13 mouse cellular contexts compared by ENCODE assay signal in the genomic region with DNA sequence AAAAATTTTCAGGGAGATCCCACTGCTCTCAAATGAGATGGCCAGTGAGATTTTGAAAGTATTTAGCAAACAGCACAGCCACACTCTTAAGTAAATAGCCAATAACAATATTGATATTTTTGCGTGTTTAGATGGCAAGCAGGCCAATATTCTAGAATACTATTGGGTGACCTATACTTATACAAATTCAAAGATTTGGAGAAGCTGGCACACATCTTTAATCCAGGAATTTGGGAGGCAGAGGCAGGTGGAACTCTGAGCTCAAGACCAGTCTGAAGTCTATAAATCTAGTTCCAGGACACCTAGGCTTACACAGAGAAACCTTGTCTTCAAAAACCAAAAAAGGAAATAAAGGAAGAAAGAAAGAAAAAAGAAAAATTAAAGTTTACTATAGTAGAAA. TPM values are rescaled to one million over a fixed set of nuclear protein-coding genes. Genes with fewer than 3 reads are reported as not detected.
DNase-seq lines count a peak whose midpoint lies in the region; ATAC-seq and TF ChIP-seq lines count a peak whose summit lies in the region.
"Had no signal": no experiment of that assay in that cellular context is flagged by ENCODE, and none has a peak within 500 bp of the region (broad histone marks: within the 10 kb centered on the region; RNA-seq: fewer than 3 reads in every experiment).

No protein-coding gene starts in this region.

- 0 out of 2 replicates have a peak overlapping the region, but pooled peaks have one; percentile 35 for H3K27ac ChIP-seq in heart, embryonic 11.5 days (ENCODE audit: low read depth, low read length)
- H3K27ac ChIP-seq in midbrain, embryonic 10.5 days (replicated peaks): peak overlapping the region; percentile 97
- H3K27ac ChIP-seq in midbrain, embryonic 14.5 days (replicated peaks; ENCODE audit: low read depth, low read length): no peak overlapping the region
- 0 out of 2 replicates have a peak overlapping the region, but pooled peaks have one; percentile 60 for H3K27ac ChIP-seq in embryonic facial prominence, embryonic 12.5 days
- H3K27ac ChIP-seq in liver, embryonic 16.5 days (ENCODE audit: low read length): peak overlapping the region; percentile 89
- no peak overlapping the region for H3K27ac ChIP-seq in heart, adult 2 months

- H3K4me1 ChIP-seq in heart, embryonic 11.5 days (ENCODE audit: control insufficient read depth, insufficient read depth, low read length): peaks cover 13% of the 10 kb centered on the region; the same call in 1 of the 2 replicates
- peaks cover 62% of the 10 kb centered on the region for H3K4me1 ChIP-seq in midbrain, embryonic 10.5 days
- H3K4me1 ChIP-seq in midbrain, embryonic 14.5 days (ENCODE audit: control insufficient read depth, insufficient read depth, low read length): peaks cover 25% of the 10 kb centered on the region
- H3K4me1 ChIP-seq in embryonic facial prominence, embryonic 12.5 days: peaks cover 19% of the 10 kb centered on the region
- H3K4me1 ChIP-seq in liver, embryonic 16.5 days (ENCODE audit: control insufficient read depth, low read depth, low read length): peaks cover 32% of the 10 kb centered on the region
- H3K4me1 ChIP-seq in heart, adult 2 months (ENCODE audit: control insufficient read depth, insufficient read depth, low read length): peaks cover 2% of the 10 kb centered on the region; the same call in 1 of the 2 replicates

- no peak for TF ChIP-seq CTCF in heart, adult 2 months (IDR thresholded peaks at IDR 0.05)

- no peak for DNase-seq in heart, adult 9 months (ENCODE audit: low spot score in 2 of 2)
- no peak for DNase-seq in midbrain, embryonic 10.5 days (ENCODE audit: low spot score)
- DNase-seq in midbrain, embryonic 14.5 days: no peak
- no peak for DNase-seq in thymus, postnatal 4 days
- no peak for DNase-seq in heart, adult 2 months
- DNase-seq: adrenal gland, adult 8-10 months; lung, postnatal 14 days had no signal

- no peak overlapping the region for H3K4me2 ChIP-seq in heart, embryonic 11.5 days
- H3K4me2 ChIP-seq in midbrain, embryonic 14.5 days (ENCODE audit: low read length): no peak overlapping the region
- no peak overlapping the region for H3K4me2 ChIP-seq in embryonic facial prominence, embryonic 12.5 days (replicated peaks)
- H3K4me2 ChIP-seq in liver, embryonic 16.5 days (ENCODE audit: low read depth, low read length): peak overlapping the region; percentile 72

- TF ChIP-seq POLR2A in heart, adult 2 months (IDR thresholded peaks at IDR 0.05; ENCODE audit: insufficient read depth, low read depth, low read length): no peak

- TF ChIP-seq EP300 in heart, adult 2 months (IDR thresholded peaks at IDR 0.05; ENCODE audit: insufficient read depth, low read depth, low read length): no peak

- no peak overlapping the region for H3K9ac ChIP-seq in heart, embryonic 11.5 days (ENCODE audit: low read depth, low read length)
- no peak overlapping the region for H3K9ac ChIP-seq in midbrain, embryonic 14.5 days (replicated peaks; ENCODE audit: low read length)
- no peak overlapping the region for H3K9ac ChIP-seq in embryonic facial prominence, embryonic 12.5 days
- H3K9ac ChIP-seq in liver, embryonic 16.5 days (ENCODE audit: low read depth, low read length): peak overlapping the region; percentile 34
- no peak overlapping the region for H3K9ac ChIP-seq in heart, adult 2 months (ENCODE audit: low read depth, low read length)

- no peak overlapping the region for H3K4me3 ChIP-seq in heart, embryonic 11.5 days (ENCODE audit: low read depth, low read length)
- no peak overlapping the region; the same call in 1 of the 2 replicates for H3K4me3 ChIP-seq in midbrain, embryonic 10.5 days
- H3K4me3 ChIP-seq in midbrain, embryonic 14.5 days (replicated peaks; ENCODE audit: low read depth, low read length): no peak overlapping the region
- H3K4me3 ChIP-seq in embryonic facial prominence, embryonic 12.5 days: no peak overlapping the region
- H3K4me3 ChIP-seq in liver, embryonic 16.5 days (ENCODE audit: low read depth, low read length): peak overlapping the region; percentile 44
- H3K4me3 ChIP-seq in heart, adult 2 months: no peak overlapping the region

- no peaks in the 10 kb centered on the region for H3K79me2 ChIP-seq in heart, adult 2 months (replicated peaks; ENCODE audit: control insufficient read depth, insufficient read depth, low read length)

- intact Hi-C loops in heart, adult 2 months (cut with DNase I): loop anchor here (10.0 kb wide), 1 partner anchor 1803 kb away; a partner anchor contains a TSS

- WGBS in heart, embryonic 11.5 days (ENCODE audit: insufficient replicate concordance): 93% methylated on average over 1 of the region's 1 CpGs
- WGBS in midbrain, embryonic 10.5 days: 91% methylated on average over 1 of the region's 1 CpGs
- WGBS in midbrain, embryonic 14.5 days: 93% methylated on average over 1 of the region's 1 CpGs
- WGBS in embryonic facial prominence, embryonic 12.5 days: 84% methylated on average over 1 of the region's 1 CpGs
- WGBS in liver, embryonic 16.5 days (ENCODE audit: insufficient replicate concordance): 87% methylated on average over 1 of the region's 1 CpGs
- WGBS in heart, adult 2 months: 98% methylated on average over 1 of the region's 1 CpGs

- H3K9me3 ChIP-seq in heart, embryonic 11.5 days (replicated peaks; ENCODE audit: control insufficient read depth, low read length): no peaks in the 10 kb centered on the region
- no peaks in the 10 kb centered on the region for H3K9me3 ChIP-seq in midbrain, embryonic 10.5 days (replicated peaks)
- H3K9me3 ChIP-seq in midbrain, embryonic 14.5 days (ENCODE audit: control insufficient read depth, low read length): no peaks in the 10 kb centered on the region
- no peaks in the 10 kb centered on the region for H3K9me3 ChIP-seq in embryonic facial prominence, embryonic 12.5 days
- no peaks in the 10 kb centered on the region for H3K9me3 ChIP-seq in liver, embryonic 16.5 days (replicated peaks; ENCODE audit: control insufficient read depth, low read length)
- H3K9me3 ChIP-seq: heart, embryonic 15.5 days had no signal

- H3K36me3 ChIP-seq in heart, embryonic 11.5 days (ENCODE audit: control insufficient read depth, insufficient read depth, low read length): no peaks in the 10 kb centered on the region
- no peaks in the 10 kb centered on the region for H3K36me3 ChIP-seq in midbrain, embryonic 10.5 days
- no peaks in the 10 kb centered on the region for H3K36me3 ChIP-seq in midbrain, embryonic 14.5 days (ENCODE audit: control insufficient read depth, insufficient read depth, low read length)
- H3K36me3 ChIP-seq in embryonic facial prominence, embryonic 12.5 days: no peaks in the 10 kb centered on the region
- H3K36me3 ChIP-seq in liver, embryonic 16.5 days (ENCODE audit: control insufficient read depth, insufficient read depth): no peaks in the 10 kb centered on the region
- H3K36me3 ChIP-seq in heart, adult 2 months (ENCODE audit: control insufficient read depth, insufficient read depth, low read length): no peaks in the 10 kb centered on the region
- H3K36me3 ChIP-seq: heart, embryonic 15.5 days had no signal

- ATAC-seq in heart, embryonic 11.5 days (replicated peaks; ENCODE audit: insufficient number of reproducible peaks, low FRiP score, low TSS enrichment): no peak
- no peak for ATAC-seq in midbrain, embryonic 14.5 days (ENCODE audit: low FRiP score, low TSS enrichment)
- no peak for ATAC-seq in embryonic facial prominence, embryonic 12.5 days (ENCODE audit: insufficient number of reproducible peaks, insufficient read depth, low FRiP score, low TSS enrichment)
- no peak for ATAC-seq in liver, embryonic 16.5 days (ENCODE audit: low read depth)
- ATAC-seq: hindbrain, postnatal 0 days had no signal

- no peaks in the 10 kb centered on the region for H3K27me3 ChIP-seq in heart, embryonic 11.5 days (ENCODE audit: control insufficient read depth, insufficient read depth, low read length)
- H3K27me3 ChIP-seq in midbrain, embryonic 10.5 days (ENCODE audit: low read depth, poor library complexity, severe bottlenecking): no peaks in the 10 kb centered on the region
- H3K27me3 ChIP-seq in midbrain, embryonic 14.5 days (ENCODE audit: control insufficient read depth, insufficient read depth, low read length): no peaks in the 10 kb centered on the region
- no peaks in the 10 kb centered on the region for H3K27me3 ChIP-seq in embryonic facial prominence, embryonic 12.5 days
- no peaks in the 10 kb centered on the region for H3K27me3 ChIP-seq in liver, embryonic 16.5 days (ENCODE audit: control insufficient read depth, insufficient read depth, low read depth, low read length)
- no peaks in the 10 kb centered on the region for H3K27me3 ChIP-seq in heart, adult 2 months (ENCODE audit: control insufficient read depth, insufficient read depth, low read length)
- H3K27me3 ChIP-seq: heart, embryonic 15.5 days had no signal

RNA-seq across cellular contexts. Expression of a gene that starts 1.2 kb away (rescaled TPM):
- polyA plus RNA-seq in heart, embryonic 11.5 days (2014; fragmentation: Nextera tagmentation; extraction: Ambion mirVana): 5.9 and 10.8 TPM in 2 replicates
- polyA plus RNA-seq in midbrain, embryonic 10.5 days (2016; fragmentation: Nextera tagmentation; extraction: Ambion mirVana): 31.5 and 37.7 TPM in 2 replicates
- polyA plus RNA-seq in midbrain, embryonic 14.5 days (2014; fragmentation: Nextera tagmentation; extraction: Ambion mirVana): 1.8 and 4.0 TPM in 2 replicates
- 35.1 and 35.4 TPM in 2 replicates for polyA plus RNA-seq in embryonic facial prominence, embryonic 12.5 days (2016; fragmentation: Nextera tagmentation; extraction: Ambion mirVana)
- 22.9 and 30.4 TPM in 2 replicates for polyA plus RNA-seq in liver, embryonic 16.5 days (2015; fragmentation: Nextera tagmentation; extraction: Ambion mirVana)
- total RNA-seq in heart, adult 2 months (2021): 1 to 10 TPM; 2.3 to 2.5 TPM
- not detected in 2 replicates for polyA plus RNA-seq in heart, adult 2 months (2012; rRNA removed)

RNA-seq across cellular contexts. Expression of a gene that starts 1.5 kb away (rescaled TPM):
- polyA plus RNA-seq in heart, embryonic 11.5 days (2014; fragmentation: Nextera tagmentation; extraction: Ambion mirVana): 107 and 123 TPM in 2 replicates
- 114 and 126 TPM in 2 replicates for polyA plus RNA-seq in midbrain, embryonic 10.5 days (2016; fragmentation: Nextera tagmentation; extraction: Ambion mirVana)
- polyA plus RNA-seq in midbrain, embryonic 14.5 days (2014; fragmentation: Nextera tagmentation; extraction: Ambion mirVana): 49.4 and 58.4 TPM in 2 replicates
- polyA plus RNA-seq in embryonic facial prominence, embryonic 12.5 days (2016; fragmentation: Nextera tagmentation; extraction: Ambion mirVana): 144 and 172 TPM in 2 replicates
- 158 and 190 TPM in 2 replicates for polyA plus RNA-seq in liver, embryonic 16.5 days (2015; fragmentation: Nextera tagmentation; extraction: Ambion mirVana)
- 10 to 100 TPM in 1 of 2 experiments, 1 to 10 TPM in 1; 9.1 to 13.1 TPM for total RNA-seq in heart, adult 2 months (2021)
- polyA plus RNA-seq in heart, adult 2 months (2012; rRNA removed): 1.1 and 1.7 TPM in 2 replicates
- total RNA-seq: monocyte, adult 5-6 weeks had no signal

RNA-seq across cellular contexts. Expression of a gene that starts 5.4 kb away (rescaled TPM):
- 3.3 and 6.2 TPM in 2 replicates for polyA plus RNA-seq in heart, embryonic 11.5 days (2014; fragmentation: Nextera tagmentation; extraction: Ambion mirVana)
- 11.7 and 15.4 TPM in 2 replicates for polyA plus RNA-seq in midbrain, embryonic 10.5 days (2016; fragmentation: Nextera tagmentation; extraction: Ambion mirVana)
- polyA plus RNA-seq in midbrain, embryonic 14.5 days (2014; fragmentation: Nextera tagmentation; extraction: Ambion mirVana): 3.1 TPM in 1 of 2 replicates, not detected in the other
- 13.0 and 18.3 TPM in 2 replicates for polyA plus RNA-seq in embryonic facial prominence, embryonic 12.5 days (2016; fragmentation: Nextera tagmentation; extraction: Ambion mirVana)
- 10.1 and 14.1 TPM in 2 replicates for polyA plus RNA-seq in liver, embryonic 16.5 days (2015; fragmentation: Nextera tagmentation; extraction: Ambion mirVana)
- total RNA-seq in heart, adult 2 months (2021): not detected
- polyA plus RNA-seq in heart, adult 2 months (2012; rRNA removed): not detected in 2 replicates

RNA-seq across cellular contexts. Expression of a gene that starts 5.6 kb away (rescaled TPM):
- polyA plus RNA-seq in heart, embryonic 11.5 days (2014; fragmentation: Nextera tagmentation; extraction: Ambion mirVana): 1.5 TPM in 1 of 2 replicates, not detected in the other
- polyA plus RNA-seq in midbrain, embryonic 10.5 days (2016; fragmentation: Nextera tagmentation; extraction: Ambion mirVana): 3.9 and 4.2 TPM in 2 replicates
- polyA plus RNA-seq in midbrain, embryonic 14.5 days (2014; fragmentation: Nextera tagmentation; extraction: Ambion mirVana): not detected in 2 replicates
- 1.5 and 1.8 TPM in 2 replicates for polyA plus RNA-seq in embryonic facial prominence, embryonic 12.5 days (2016; fragmentation: Nextera tagmentation; extraction: Ambion mirVana)
- 3.8 and 7.6 TPM in 2 replicates for polyA plus RNA-seq in liver, embryonic 16.5 days (2015; fragmentation: Nextera tagmentation; extraction: Ambion mirVana)
- 1 to 10 TPM; 1.9 to 2.3 TPM for total RNA-seq in heart, adult 2 months (2021)
- not detected in 2 replicates for polyA plus RNA-seq in heart, adult 2 months (2012; rRNA removed)
- polyA plus RNA-seq: hindbrain, postnatal 0 days had no signal

RNA-seq across cellular contexts. Expression of a gene that starts 27.7 kb away (rescaled TPM):
- 1.6 and 2.0 TPM in 2 replicates for polyA plus RNA-seq in heart, embryonic 11.5 days (2014; fragmentation: Nextera tagmentation; extraction: Ambion mirVana)
- 0.55 and 2.6 TPM in 2 replicates for polyA plus RNA-seq in midbrain, embryonic 10.5 days (2016; fragmentation: Nextera tagmentation; extraction: Ambion mirVana)
- 1.0 and 1.6 TPM in 2 replicates for polyA plus RNA-seq in midbrain, embryonic 14.5 days (2014; fragmentation: Nextera tagmentation; extraction: Ambion mirVana)
- polyA plus RNA-seq in embryonic facial prominence, embryonic 12.5 days (2016; fragmentation: Nextera tagmentation; extraction: Ambion mirVana): 4.1 and 4.3 TPM in 2 replicates
- polyA plus RNA-seq in liver, embryonic 16.5 days (2015; fragmentation: Nextera tagmentation; extraction: Ambion mirVana): 8.1 and 12.9 TPM in 2 replicates
- total RNA-seq in heart, adult 2 months (2021): 1 to 10 TPM; 2.6 to 6.9 TPM
- polyA plus RNA-seq in heart, adult 2 months (2012; rRNA removed): 1.6 and 1.9 TPM in 2 replicates

Comparison
In these comparisons a context has a peak if more than half of its experiments do, and no peak if none do; other contexts are left out.
1. H3K27ac ChIP-seq: peak in heart, embryonic 11.5 days (single experiment), midbrain, embryonic 10.5 days (single experiment), embryonic facial prominence, embryonic 12.5 days (single experiment) and liver, embryonic 16.5 days (single experiment); none in midbrain, embryonic 14.5 days (single experiment) and heart, adult 2 months (single experiment).
2. RNA of a gene that starts 1.5 kb away (polyA plus RNA-seq): 158 to 190 TPM in liver, embryonic 16.5 days, 144 to 172 TPM in embryonic facial prominence, embryonic 12.5 days, 114 to 126 TPM in midbrain, embryonic 10.5 days, 107 to 123 TPM in heart, embryonic 11.5 days and 49.4 to 58.4 TPM in midbrain, embryonic 14.5 days; 1.1 to 1.7 TPM in heart, adult 2 months; every median in the first group is over 10 times any median in the second.